ENCODE assay signal across 27 mouse cellular contexts in the genomic region with DNA sequence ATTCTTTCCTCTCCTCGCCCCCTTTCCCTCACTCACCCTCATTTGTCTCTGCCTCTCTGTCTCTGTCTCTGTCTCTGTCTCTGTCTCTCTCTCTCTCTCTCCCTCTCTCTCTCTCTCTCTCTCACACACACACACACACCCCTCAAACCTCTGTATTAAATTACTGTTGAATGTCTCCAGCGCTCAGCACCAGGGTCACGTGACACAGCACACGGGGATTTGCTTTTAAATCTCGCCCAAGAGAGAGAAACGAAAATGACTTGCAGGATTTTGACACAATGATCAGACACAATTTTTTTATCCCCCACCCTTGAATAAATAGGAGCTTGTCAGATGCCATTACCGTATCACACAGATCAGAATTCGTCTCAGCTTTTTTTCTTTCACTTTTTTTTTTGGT.
DNase-seq lines count a peak whose midpoint lies in the region; ATAC-seq and TF ChIP-seq lines count a peak whose summit lies in the region.
"Had no signal": no experiment of that assay in that cellular context is flagged by ENCODE, and none has a peak within 500 bp of the region (broad histone marks: within the 10 kb centered on the region; RNA-seq: fewer than 3 reads in every experiment).

No protein-coding gene starts in this region.

- no peaks in the 10 kb centered on the region for H3K9me3 ChIP-seq in limb, embryonic 13.5 days
- H3K9me3 ChIP-seq in limb, embryonic 10.5 days (replicated peaks): no peaks in the 10 kb centered on the region
- H3K9me3 ChIP-seq in embryonic facial prominence, embryonic 15.5 days (replicated peaks): no peaks in the 10 kb centered on the region
- H3K9me3 ChIP-seq: embryonic facial prominence, embryonic 12.5 days; hindbrain, embryonic 13.5 days; midbrain, embryonic 12.5 days; neural tube, embryonic 12.5 days had no signal

- no peak for TF ChIP-seq CTCF in C2C12 (IDR thresholded peaks at IDR 0.05; ENCODE audit: control insufficient read depth, insufficient read depth, insufficient read length)

- no peaks in the 10 kb centered on the region for H3K79me2 ChIP-seq in C2C12 (ENCODE audit: control insufficient read depth, insufficient read depth)

- no peak overlapping the region for H3K9ac ChIP-seq in limb, embryonic 13.5 days
- H3K9ac ChIP-seq in embryonic facial prominence, embryonic 15.5 days: no peak overlapping the region
- H3K9ac ChIP-seq: embryonic facial prominence, embryonic 12.5 days; hindbrain, embryonic 13.5 days; liver, embryonic 14.5 days; midbrain, embryonic 12.5 days; neural tube, embryonic 12.5 days had no signal

- no peak for ATAC-seq in limb, embryonic 13.5 days (ENCODE audit: low FRiP score, low read depth)
- no peak for ATAC-seq in embryonic facial prominence, embryonic 15.5 days (ENCODE audit: insufficient number of reproducible peaks, low FRiP score, low TSS enrichment, low read depth)
- ATAC-seq: forebrain, embryonic 14.5 days; intestine, postnatal 0 days; Patski had no signal

- H3K79me3 ChIP-seq in C2C12 (ENCODE audit: low read depth): no peaks in the 10 kb centered on the region

- 41% methylated on average over 8 of the region's 8 CpGs for WGBS in limb, embryonic 13.5 days
- WGBS in limb, embryonic 10.5 days: 74% methylated on average over 8 of the region's 8 CpGs
- WGBS in embryonic facial prominence, embryonic 15.5 days: 21% methylated on average over 8 of the region's 8 CpGs

- peaks cover 3% of the 10 kb centered on the region for H3K4me1 ChIP-seq in limb, embryonic 13.5 days
- peaks cover 5% of the 10 kb centered on the region; the same call in 1 of the 2 replicates for H3K4me1 ChIP-seq in limb, embryonic 10.5 days
- H3K4me1 ChIP-seq in embryonic facial prominence, embryonic 15.5 days: no peaks in the 10 kb centered on the region
- H3K4me1 ChIP-seq: hindbrain, embryonic 13.5 days; midbrain, embryonic 12.5 days; neural tube, embryonic 12.5 days had no signal

- no peaks in the 10 kb centered on the region for H3K36me3 ChIP-seq in limb, embryonic 13.5 days
- no peaks in the 10 kb centered on the region for H3K36me3 ChIP-seq in limb, embryonic 10.5 days
- H3K36me3 ChIP-seq in C2C12 (ENCODE audit: control insufficient read depth, insufficient read depth): no peaks in the 10 kb centered on the region
- H3K36me3 ChIP-seq in embryonic facial prominence, embryonic 15.5 days: no peaks in the 10 kb centered on the region
- H3K36me3 ChIP-seq: embryonic facial prominence, embryonic 12.5 days; hindbrain, embryonic 13.5 days; midbrain, embryonic 12.5 days; neural tube, embryonic 12.5 days had no signal

- DNase-seq in embryo, embryonic 11 days: peak; percentile 17
- no peak for DNase-seq in embryo, embryonic 10.5 days (ENCODE audit: low spot score)
- no peak for DNase-seq in limb, embryonic 10.5 days (ENCODE audit: low spot score)
- DNase-seq in cerebellum, postnatal 10 days: no peak
- no peak for DNase-seq in thymus, postnatal 36 days
- DNase-seq: adrenal gland, postnatal 10 days; cerebellum, adult 11 months; cerebellum, adult 9-11 months; gastrocnemius, postnatal 36 days; heart, adult 18-20 months; heart, postnatal 4 days; kidney, adult 9 months; left cerebral cortex, postnatal 4 days; liver; lung, adult 2 months had no signal

- no peak overlapping the region for H3K4me3 ChIP-seq in limb, embryonic 13.5 days
- no peak overlapping the region for H3K4me3 ChIP-seq in limb, embryonic 10.5 days
- H3K4me3 ChIP-seq in C2C12 (ENCODE audit: insufficient read depth, poor library complexity, severe bottlenecking): no peak overlapping the region
- H3K4me3 ChIP-seq in embryonic facial prominence, embryonic 15.5 days (replicated peaks): no peak overlapping the region
- H3K4me3 ChIP-seq: embryonic facial prominence, embryonic 12.5 days; hindbrain, embryonic 13.5 days; midbrain, embryonic 12.5 days; neural tube, embryonic 12.5 days had no signal

- H3ac ChIP-seq in C2C12 (ENCODE audit: control insufficient read depth, insufficient read length, low read depth): no peak overlapping the region

- H3K27ac ChIP-seq in limb, embryonic 13.5 days: no peak overlapping the region
- H3K27ac ChIP-seq in limb, embryonic 10.5 days: no peak overlapping the region
- H3K27ac ChIP-seq in embryonic facial prominence, embryonic 15.5 days (replicated peaks): no peak overlapping the region
- H3K27ac ChIP-seq: hindbrain, embryonic 13.5 days; liver, embryonic 14.5 days; midbrain, embryonic 12.5 days; neural tube, embryonic 12.5 days had no signal

- peaks cover 5% of the 10 kb centered on the region; the same call in 1 of the 2 replicates for H3K27me3 ChIP-seq in limb, embryonic 13.5 days
- H3K27me3 ChIP-seq in limb, embryonic 10.5 days (ENCODE audit: low read depth, poor library complexity, severe bottlenecking): peaks cover 4% of the 10 kb centered on the region; the same call in 1 of the 2 replicates
- H3K27me3 ChIP-seq in C2C12 (ENCODE audit: control insufficient read depth, insufficient read depth, insufficient read length): no peaks in the 10 kb centered on the region
- no peaks in the 10 kb centered on the region for H3K27me3 ChIP-seq in embryonic facial prominence, embryonic 15.5 days
- H3K27me3 ChIP-seq: embryonic facial prominence, embryonic 12.5 days; hindbrain, embryonic 13.5 days; midbrain, embryonic 12.5 days; neural tube, embryonic 12.5 days; Patski had no signal

- H3K4me2 ChIP-seq in limb, embryonic 13.5 days (replicated peaks): 0 out of 2 replicates have a peak overlapping the region, but pooled peaks have one; percentile 2
- H3K4me2 ChIP-seq in embryonic facial prominence, embryonic 15.5 days (replicated peaks): peak overlapping the region; percentile 27
- H3K4me2 ChIP-seq: embryonic facial prominence, embryonic 12.5 days; heart, embryonic 11.5 days; hindbrain, embryonic 13.5 days; midbrain, embryonic 12.5 days; neural tube, embryonic 12.5 days had no signal

TF ChIP-seq in C2C12, 6 proteins besides CTCF, POLR2A, EP300 and RAD21:
- no peak for TF ChIP-seq CEBPB (IDR thresholded peaks at IDR 0.05; ENCODE audit: low read depth)
- TF ChIP-seq USF1 (IDR thresholded peaks at IDR 0.05; ENCODE audit: low read depth): peak; percentile 84
- TF ChIP-seq MYOG (IDR thresholded peaks at IDR 0.05; ENCODE audit: control insufficient read depth, extremely low read depth, insufficient read length): no peak
- no peak for TF ChIP-seq MAX (IDR thresholded peaks at IDR 0.05)
- no peak for TF ChIP-seq FOSL1 (IDR thresholded peaks at IDR 0.05; ENCODE audit: insufficient read depth, low read length, poor library complexity, severe bottlenecking)
- no peak for TF ChIP-seq MYOD1 (IDR thresholded peaks at IDR 0.05; ENCODE audit: control insufficient read depth, insufficient read length, low read depth)
